Mouse (Mus musculus) layer of hippocampus, postnatal 25 days (tissue): ENCODE measurements around the gene Zfp40. TPM values are rescaled to one million over a fixed set of nuclear protein-coding genes. Genes with fewer than 3 reads are reported as not detected.
"Not testable (repeated sequence)": the region's sequence is repeated elsewhere in the genome, so short reads cannot be mapped to it uniquely, and the experiment has no call there.

Experiments used
- DNase-seq, 2 experiments: peaks; one replicate each; pipeline ENCODE4 v3.0.0; 2022; ENCODE audit warnings: mixed read lengths in 2 of 2, low spot score in 1 of 2; ENCODE audit errors: extremely low spot score in 1 of 2
- total RNA-seq, 2 experiments: library from RNA; stranded (reverse); gene quantifications; 2 replicates each; pipeline ENCODE4 v1.2.3; 2021

The Zfp40 gene
- 10 to 100 TPM; 20.6 to 23.8 TPM for total RNA-seq

DNA sequence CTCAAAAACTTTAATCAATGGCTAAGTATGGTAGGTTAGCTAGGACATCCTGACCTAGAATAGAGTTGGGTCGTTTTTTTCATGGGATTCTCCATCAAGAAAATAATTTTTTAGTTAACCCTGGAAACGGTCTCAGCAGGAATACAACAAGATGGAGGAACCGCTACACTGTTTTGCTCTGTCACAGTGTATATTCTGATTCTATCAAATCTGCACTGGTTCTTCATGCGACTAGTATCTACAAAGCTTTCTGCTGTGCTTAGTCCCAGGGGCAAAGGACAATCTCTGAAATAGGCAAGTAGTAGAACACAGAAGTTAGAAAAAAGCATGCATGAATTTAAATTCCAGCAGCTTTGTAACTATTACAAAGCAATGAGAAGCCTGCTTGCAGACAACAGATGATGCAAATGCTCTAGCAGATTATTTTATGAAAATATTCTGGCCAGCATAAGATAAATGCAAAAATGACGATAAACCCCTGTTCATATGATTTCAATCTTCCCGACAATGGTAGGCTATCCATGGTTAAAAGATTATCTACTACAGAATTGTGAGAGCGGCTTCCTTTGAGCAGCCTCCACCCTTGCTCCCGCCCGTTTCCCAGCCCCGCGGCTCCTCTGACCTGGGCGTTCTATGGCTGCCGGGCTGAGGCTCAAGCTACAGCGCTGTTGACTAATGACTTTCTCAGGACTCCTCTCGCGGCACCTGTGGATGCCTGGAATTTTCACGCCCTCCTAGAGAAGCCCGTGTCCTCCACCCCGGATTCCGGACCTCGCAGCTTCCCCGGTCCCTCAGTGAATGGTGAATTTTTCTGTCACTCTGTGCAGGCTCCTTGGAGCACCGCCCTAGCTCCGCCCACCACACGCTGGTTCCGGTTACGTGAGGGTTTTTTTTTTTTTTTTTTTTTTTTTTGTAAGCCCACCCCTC is at the start of gene Zfp40:
Gene Zfp40, minus strand, starts transcription at position 800 of the 927 bp plus-strand sequence.
- DNase-seq, result peak; percentile 80 to 85

DNA sequence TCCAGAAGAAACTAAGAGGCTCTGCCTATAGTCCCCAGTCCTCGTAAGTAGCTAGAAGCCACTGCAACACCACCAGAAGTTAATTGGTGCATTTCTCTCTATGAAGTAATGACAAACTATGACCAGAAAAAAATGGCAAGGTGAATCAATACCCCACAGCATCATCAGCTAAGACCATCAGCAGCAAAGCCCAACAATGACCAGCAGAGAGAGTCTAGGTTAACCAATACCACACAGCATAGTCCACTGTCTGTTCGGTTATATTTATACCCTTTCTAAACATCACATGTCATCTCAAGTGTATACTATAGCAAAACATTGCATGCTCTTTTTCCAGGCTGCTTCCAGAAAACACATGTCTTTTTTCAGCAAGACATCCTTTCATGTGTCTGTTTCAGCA is 25.3 kb upstream of the Zfp40 start:
- DNase-seq, result no peak

DNA sequence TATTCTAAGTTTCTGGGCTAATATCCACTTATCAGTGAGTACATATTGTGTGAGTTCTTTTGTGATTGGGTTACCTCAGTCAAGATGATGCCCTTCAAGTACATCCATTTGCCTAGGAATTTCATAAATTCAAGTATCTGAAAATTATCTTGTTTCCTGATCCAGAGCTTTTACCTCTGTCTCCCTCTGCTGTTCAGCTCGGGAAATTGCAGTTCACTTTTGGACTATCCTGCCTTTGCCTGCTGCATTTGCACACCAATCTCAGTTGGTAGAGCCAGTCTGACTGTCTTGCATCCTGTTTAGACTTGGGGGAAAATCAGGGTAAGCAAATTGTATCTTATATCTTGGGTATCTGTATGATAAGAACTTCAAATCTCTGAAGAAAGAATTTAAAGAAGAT is 6.8 kb upstream of the Zfp40 start:
- not testable (repeated sequence) for DNase-seq

- peak; percentile 23 to 46 for DNase-seq
Observed at GRCm38 (mm10) chr17:23193441-23193840, 389 bp upstream of the Zfp40 start.

DNA sequence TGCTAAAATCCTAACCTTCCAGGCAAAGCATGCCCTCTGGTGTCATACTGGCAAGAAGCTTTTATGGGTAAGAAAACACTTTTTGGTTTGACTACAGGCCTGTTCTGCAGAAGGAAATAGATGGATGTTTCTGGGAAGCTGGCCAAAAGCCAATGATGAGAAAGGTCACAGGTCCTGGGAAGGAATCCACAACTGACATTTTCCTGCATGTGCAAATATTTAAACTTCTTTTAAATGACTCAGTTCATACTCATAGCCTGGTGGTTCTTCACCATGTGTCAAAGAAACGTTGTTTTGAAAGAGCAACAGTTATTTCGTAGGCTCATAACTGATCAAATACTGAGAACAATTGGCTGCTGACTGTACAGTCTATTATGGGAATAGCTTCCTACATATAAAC is 5.4 kb downstream of the Zfp40 start:
- DNase-seq, result no peak

Other genes starting within 250 kb of the Zfp40 start
- not detected for gene Vmn2r-ps130, start 132.1 kb downstream of the Zfp40 start, total RNA-seq
- not detected for gene Vmn2r114, start 119.3 kb upstream of the Zfp40 start, total RNA-seq
- under 1 TPM in 1 of 2 experiments, not detected in 1; 0.02 TPM for gene Vmn2r115, start 150.5 kb upstream of the Zfp40 start, total RNA-seq
- not detected for gene Vmn2r116, start 191.4 kb upstream of the Zfp40 start, total RNA-seq